Mouse (Mus musculus): Measurements from ENCODE around the gene Gm7544. TPM values are rescaled to one million over a fixed set of nuclear protein-coding genes. Genes with fewer than 3 reads are reported as not detected.
"Not testable (repeated sequence)": the region's sequence is repeated elsewhere in the genome, so short reads cannot be mapped to it uniquely, and the experiment has no call there.

The Gm7544 gene
- not detected for total RNA-seq (2021)
- long read RNA-seq = 0 reads

- DNase-seq (ENCODE audit: low spot score in 2 of 2) = not testable (repeated sequence)
Measured at GRCm38 (mm10) chr1:82955913-82956312, at the start of gene Gm7544. Gene Gm7544, minus strand, starts transcription at chr1:82956013.

- DNase-seq (ENCODE audit: low spot score in 2 of 2) = not testable (repeated sequence)
Measured at GRCm38 (mm10) chr1:83000306-83000705, 44.5 kb upstream of the Gm7544 start, which contains the start of gene Gm47959. Gene Gm47959, plus strand, starts transcription at chr1:83000548.

DNA sequence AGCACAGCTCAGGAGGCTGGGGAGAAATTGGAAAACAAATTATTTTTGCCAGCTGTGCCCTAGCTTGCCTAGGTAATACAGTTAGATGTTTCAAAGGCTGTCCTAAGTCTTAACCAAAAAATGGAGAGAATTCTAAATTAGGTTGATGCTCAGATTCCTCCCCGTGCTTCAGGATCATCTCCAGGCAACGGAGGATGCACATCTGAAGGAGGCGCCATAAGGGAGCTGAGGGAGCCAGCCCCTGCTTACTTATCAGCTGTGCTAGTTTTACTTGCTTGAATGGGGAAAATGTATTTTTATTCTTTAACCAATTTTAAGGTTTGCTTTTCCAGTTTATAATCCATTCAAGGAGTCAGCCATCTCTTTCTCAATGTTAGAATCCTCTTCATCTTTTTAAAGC lies 38.1 kb upstream of the Gm7544 start:
- DNase-seq (ENCODE audit: low spot score in 2 of 2) = no peak

GRCm38 (mm10) chr1:82992093-82992492 lies 36.3 kb upstream of the Gm7544 start:
- DNase-seq (ENCODE audit: low spot score in 2 of 2) = no peak

- DNase-seq (ENCODE audit: low spot score in 2 of 2) = no peak
Measured at GRCm38 (mm10) chr1:82991596-82991995, 35.8 kb upstream of the Gm7544 start.

DNA sequence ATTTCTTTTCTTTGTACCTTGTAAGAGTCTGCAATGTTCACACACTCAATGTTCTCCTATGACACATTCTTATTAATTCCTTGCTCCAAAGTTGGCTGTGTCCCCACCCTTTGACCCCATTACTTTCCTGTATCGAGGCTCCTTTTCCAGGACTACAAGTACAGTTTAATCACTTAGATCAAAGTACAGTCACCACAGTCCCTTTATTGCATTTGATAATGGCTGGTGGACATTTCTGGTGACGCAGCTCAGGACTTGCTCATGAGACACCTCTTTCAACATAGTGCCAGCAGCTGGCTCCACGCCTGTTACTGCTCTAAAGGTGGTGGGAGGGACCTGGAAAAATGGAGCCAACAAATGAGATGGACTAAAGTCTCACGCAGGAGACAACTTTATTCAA lies 35.2 kb upstream of the Gm7544 start:
- DNase-seq (ENCODE audit: low spot score in 2 of 2) = no peak

DNA sequence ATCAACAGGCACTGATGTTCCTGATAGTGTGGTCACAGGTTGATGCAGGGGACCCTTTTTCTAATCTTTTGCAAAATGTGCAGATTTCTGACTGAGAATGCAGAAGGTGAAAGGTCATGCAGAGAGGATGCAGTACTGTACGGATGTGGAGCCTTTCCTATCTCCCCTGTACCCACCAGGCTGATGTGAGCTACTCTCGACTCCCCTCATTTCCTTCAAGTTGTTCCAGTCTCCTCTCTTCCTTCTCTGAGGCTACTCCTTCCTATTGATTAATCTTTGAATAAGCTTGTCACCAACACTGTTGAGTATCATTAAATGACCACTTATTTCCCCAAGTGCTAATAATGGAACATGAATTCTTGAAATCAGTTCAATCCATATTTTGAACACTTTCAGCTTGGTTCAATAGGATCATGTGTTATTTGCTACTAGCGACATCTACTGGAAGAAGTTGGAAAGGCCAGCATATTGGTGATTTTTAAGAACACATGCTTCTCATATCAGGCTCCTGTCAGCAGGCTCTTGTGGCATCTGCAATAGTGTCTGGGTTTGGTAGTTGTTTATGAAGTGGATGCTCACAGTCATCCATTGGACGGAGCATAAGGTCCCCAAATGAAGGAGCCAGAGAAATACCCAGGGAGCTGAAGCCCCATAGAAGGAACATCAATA lies 31.9 kb upstream of the Gm7544 start:
- DNase-seq (ENCODE audit: low spot score in 2 of 2) = peak; percentile 49 to 57

GRCm38 (mm10) chr1:82986738-82987137 lies 30.9 kb upstream of the Gm7544 start:
- no peak for DNase-seq (ENCODE audit: low spot score in 2 of 2)

DNA sequence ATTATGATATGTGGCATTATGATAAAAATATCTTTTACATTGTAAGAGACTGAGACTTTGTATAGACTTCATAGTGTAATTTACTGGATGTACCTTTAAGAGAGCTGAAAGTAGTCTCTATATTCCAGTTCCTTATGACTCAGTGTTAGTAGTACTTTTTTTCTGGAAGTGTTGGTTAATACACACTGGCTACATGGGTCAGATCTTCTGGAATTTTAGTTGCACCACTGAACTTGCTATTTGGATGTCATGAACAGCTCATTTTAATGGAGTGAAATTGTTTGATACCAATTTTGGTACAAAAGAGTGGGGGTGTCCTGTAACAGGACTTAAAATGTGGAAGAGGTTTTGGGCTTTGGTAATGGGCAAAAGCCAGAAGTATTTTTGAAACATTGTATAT lies 22.0 kb upstream of the Gm7544 start:
- DNase-seq (ENCODE audit: low spot score in 2 of 2) = no peak

DNA sequence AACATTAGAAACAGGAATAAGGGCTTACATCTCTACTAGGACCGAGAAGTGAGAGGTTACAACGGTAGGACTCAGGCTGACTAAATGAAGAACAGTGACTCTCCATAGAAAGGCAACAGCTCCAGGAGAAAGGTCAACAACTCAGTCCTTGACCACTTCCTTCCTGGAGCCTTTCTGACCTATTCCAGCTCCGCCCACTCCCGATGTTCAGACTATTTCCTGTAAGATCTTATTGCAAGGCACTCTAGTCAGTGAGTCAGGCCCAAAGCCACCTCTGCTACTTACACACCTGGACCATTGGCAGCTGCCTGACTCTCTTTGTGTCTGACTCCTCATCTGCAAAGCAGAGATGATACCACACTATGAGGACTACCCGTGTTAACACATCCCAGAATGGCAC lies 19.9 kb upstream of the Gm7544 start:
- DNase-seq (ENCODE audit: low spot score in 2 of 2) = no peak

DNA sequence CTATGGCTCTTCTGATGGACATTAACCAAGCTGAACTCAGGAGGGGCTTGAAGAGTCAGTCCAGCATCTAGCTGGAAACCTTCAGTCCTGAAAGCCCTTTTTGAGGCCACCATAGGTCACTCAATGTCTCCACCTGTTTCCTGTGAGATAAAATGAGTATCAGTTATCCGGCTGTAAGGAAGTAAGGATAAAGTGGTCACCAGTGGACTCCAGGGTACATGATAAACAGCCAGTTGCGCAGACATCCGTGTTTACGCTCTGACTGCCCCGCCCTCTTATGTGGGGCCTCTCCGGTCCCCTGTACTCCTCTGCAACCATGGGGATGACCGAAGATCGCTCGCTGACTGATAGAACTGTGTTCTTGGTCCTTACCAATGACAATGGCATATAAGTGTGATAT lies 18.5 kb upstream of the Gm7544 start:
- DNase-seq (ENCODE audit: low spot score in 2 of 2) = no peak

- DNase-seq (ENCODE audit: low spot score in 2 of 2) = no peak
Measured at GRCm38 (mm10) chr1:82973901-82974300, 18.1 kb upstream of the Gm7544 start.

- DNase-seq (ENCODE audit: low spot score in 2 of 2) = no peak
Measured at GRCm38 (mm10) chr1:82973244-82973643, 17.4 kb upstream of the Gm7544 start.

DNA sequence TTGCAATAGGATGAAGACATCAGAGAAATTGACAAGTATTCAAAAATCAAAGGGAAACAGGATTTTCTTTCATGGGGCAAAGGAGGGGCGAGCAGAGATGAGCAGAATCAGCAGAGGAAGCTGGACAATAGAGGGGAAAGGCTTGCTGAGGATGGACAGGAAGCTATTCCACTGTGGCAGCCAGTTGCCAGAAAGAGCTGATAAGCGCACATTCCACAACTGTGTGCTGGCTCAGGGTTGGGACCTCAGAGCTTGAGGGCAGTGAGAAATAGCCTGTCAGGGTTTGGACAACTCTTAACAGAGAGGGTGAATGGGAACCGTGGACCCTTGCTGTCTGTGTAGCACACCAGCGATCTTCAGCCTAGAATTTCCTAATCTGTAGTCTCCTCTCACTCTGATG lies 16.2 kb upstream of the Gm7544 start:
- no peak for DNase-seq (ENCODE audit: low spot score in 2 of 2)

GRCm38 (mm10) chr1:82966413-82966812 lies 10.6 kb upstream of the Gm7544 start:
- no peak for DNase-seq (ENCODE audit: low spot score in 2 of 2)

DNA sequence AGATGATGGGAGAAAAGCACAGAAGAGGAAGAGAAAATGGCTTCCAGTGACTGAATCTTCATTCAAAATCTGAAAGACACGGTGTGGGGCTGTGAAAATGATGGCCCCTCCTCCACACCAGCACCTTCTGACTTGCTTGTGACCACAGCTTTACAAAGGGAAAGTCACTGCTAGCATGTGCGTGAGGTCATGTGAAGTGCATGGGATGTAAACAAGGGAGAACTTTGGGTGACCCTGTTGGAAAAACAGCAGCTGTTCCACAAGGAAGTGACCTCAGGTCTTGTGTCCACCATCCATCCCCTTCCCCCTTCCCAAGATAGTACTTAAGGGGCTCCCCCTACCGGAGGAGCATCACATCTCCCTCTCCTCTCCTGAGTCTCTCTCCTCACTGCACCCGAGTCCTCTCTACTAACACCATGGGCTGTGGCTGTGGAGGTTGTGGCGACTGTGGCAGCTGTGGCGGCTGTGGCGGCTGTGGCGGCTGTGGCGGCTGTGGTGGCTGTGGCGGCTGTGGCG lies 4.1 kb upstream of the Gm7544 start, which contains the start of gene Gm47955:
TSS of gene Gm47955 (plus strand) at position 417 of the 516 bp plus-strand sequence.
- no peak for DNase-seq (ENCODE audit: low spot score in 2 of 2)

- no peak for DNase-seq (ENCODE audit: low spot score in 2 of 2)
Measured at GRCm38 (mm10) chr1:82948601-82949000, 7.2 kb downstream of the Gm7544 start.

DNA sequence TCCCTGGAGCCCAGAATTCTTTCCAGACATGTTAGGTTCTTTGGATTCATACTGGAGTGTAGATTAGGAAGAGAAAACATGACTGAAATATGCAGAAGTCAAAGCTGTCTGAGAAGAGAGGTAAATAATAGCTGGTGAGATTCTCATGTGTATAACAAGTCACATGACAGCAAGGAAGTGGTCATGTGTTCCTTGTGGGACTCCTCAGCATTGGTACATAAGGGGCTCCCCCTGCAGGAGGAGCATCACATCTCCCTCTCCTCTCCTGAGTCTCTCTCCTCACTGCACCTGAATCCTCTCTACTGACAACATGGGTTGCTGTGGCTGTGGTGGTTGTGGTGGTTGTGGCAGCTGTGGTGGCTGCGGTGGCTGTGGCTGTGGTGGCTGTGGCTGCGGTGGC lies 9.8 kb downstream of the Gm7544 start:
- not testable (repeated sequence) for DNase-seq (ENCODE audit: low spot score in 2 of 2)

GRCm38 (mm10) chr1:82943295-82943694 lies 12.5 kb downstream of the Gm7544 start, which contains the start of gene A030003K21Rik:
Gene A030003K21Rik, minus strand, starts transcription at chr1:82943388.
- DNase-seq (ENCODE audit: low spot score in 2 of 2) = not testable (repeated sequence)

DNA sequence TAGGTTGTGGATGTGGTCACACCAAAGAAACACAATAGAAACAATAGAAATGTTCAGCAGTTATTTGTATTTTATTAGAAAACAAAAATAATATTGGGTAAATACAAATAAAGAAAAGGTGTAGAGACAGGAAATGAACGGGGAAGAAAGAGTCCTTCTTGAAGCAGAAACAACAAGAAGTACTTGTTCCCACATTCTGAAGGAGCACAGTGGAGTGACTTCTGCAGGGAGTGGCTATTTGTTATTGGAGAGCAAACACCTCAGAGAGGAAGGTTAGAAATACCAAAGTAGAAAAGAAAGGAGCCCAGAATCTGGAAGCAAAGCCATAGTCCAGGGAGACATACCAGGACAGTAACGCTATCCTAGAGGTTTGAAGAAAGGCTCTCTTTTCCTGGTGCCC lies 13.3 kb downstream of the Gm7544 start:
- not testable (repeated sequence) for DNase-seq (ENCODE audit: low spot score in 2 of 2)

GRCm38 (mm10) chr1:82938666-82939065 lies 17.1 kb downstream of the Gm7544 start:
- no peak for DNase-seq (ENCODE audit: low spot score in 2 of 2)

DNA sequence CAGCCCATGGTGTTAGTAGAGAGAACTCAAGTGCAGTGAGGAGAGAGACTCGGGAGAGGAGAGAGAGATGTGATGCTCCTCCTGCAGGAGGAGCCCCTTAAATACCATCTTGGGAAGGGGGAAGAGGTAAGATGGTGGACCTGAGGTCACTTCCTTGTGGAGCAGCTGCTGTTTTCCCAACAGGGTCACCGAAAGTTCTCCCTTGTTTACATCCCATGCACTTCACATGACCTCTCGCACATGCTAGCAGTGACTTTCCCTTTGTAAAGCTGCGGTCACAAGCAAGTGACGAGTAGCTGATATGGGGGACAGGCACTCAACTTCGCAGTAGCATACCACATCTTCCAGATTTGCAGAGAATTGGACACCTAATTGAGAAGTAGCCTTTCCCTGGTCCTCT lies 24.5 kb downstream of the Gm7544 start, which contains the start of gene Gm6217:
TSS of gene Gm6217 (minus strand) at position 74 of the 400 bp plus-strand sequence.
- DNase-seq (ENCODE audit: low spot score in 2 of 2) = not testable (repeated sequence)

DNA sequence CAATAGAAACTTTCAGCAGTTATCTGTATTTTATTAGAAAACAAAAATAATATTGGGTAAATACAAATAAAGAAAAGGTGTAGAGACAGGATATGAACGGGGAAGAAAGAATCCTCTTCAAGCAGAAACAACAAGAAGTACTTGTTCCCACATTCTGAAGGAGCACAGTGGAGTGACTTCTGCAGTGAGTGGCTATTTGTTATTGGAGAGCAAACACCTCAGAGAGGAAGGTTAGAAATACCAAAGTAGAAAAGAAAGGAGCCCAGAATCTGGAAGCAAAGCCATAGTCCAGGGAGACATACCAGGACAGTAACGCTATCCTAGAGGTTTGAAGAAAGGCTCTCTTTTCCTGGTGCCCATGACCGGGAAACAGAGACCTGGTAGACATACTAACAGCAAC lies 25.3 kb downstream of the Gm7544 start:
- DNase-seq (ENCODE audit: low spot score in 2 of 2) = not testable (repeated sequence)
